Mouse (Mus musculus) limb, embryonic 10.5 days (tissue): ENCODE measurements around the gene Mlec. TPM values are rescaled to one million over a fixed set of nuclear protein-coding genes. Genes with fewer than 3 reads are reported as not detected.

Experiments
- DNase-seq: peaks from one replicate; pipeline ENCODE4 v3.0.0-alpha.2; 2017; ENCODE audit warnings: low spot score
- H3K27ac ChIP-seq: fragments of 300-500 bp; sonication (generic); 2 replicates; pipeline ENCODE4 v1.5.1; 2016; ENCODE audit warnings: mild to moderate bottlenecking
- H3K27me3 ChIP-seq: fragments of 300-500 bp; sonication (generic); 2 replicates; pipeline ENCODE4 v1.6.1; 2016; ENCODE audit warnings: low read depth, mild to moderate bottlenecking; ENCODE audit not compliant: poor library complexity, severe bottlenecking
- H3K36me3 ChIP-seq: fragments of 300-500 bp; sonication (generic); 2 replicates; pipeline ENCODE4 v1.6.1; 2016; ENCODE audit warnings: mild to moderate bottlenecking, moderate library complexity
- H3K4me1 ChIP-seq: fragments of 300-500 bp; sonication (generic); 2 replicates; pipeline ENCODE4 v1.6.1; 2016
- H3K4me3 ChIP-seq: fragments of 300-500 bp; sonication (generic); 2 replicates; pipeline ENCODE4 v1.5.1; 2016; ENCODE audit warnings: mild to moderate bottlenecking, moderate library complexity
- H3K9me3 ChIP-seq: fragments of 300-500 bp; sonication (generic); replicated peaks from 2 replicates; pipeline ENCODE4 v1.6.1; 2016; ENCODE audit warnings: mild to moderate bottlenecking
- WGBS: fragments of 180-500 bp; shearing (Covaris S2); methylation state at CpG from one replicate; pipeline ENCODE4 v1.1.7; 2016; 5-methylcytosine and 5-hydroxymethylcytosine counted together
- polyA plus RNA-seq: library from polyadenylated mRNA; unstranded; fragments of >200 nt; fragmentation: Nextera tagmentation; extraction: Ambion mirVana; gene quantifications from 2 replicates; pipeline ENCODE4 v1.2.1, GENCODE M21; 2016

Mlec gene
- 92.0 and 94.3 TPM in 2 replicates for polyA plus RNA-seq

DNA sequence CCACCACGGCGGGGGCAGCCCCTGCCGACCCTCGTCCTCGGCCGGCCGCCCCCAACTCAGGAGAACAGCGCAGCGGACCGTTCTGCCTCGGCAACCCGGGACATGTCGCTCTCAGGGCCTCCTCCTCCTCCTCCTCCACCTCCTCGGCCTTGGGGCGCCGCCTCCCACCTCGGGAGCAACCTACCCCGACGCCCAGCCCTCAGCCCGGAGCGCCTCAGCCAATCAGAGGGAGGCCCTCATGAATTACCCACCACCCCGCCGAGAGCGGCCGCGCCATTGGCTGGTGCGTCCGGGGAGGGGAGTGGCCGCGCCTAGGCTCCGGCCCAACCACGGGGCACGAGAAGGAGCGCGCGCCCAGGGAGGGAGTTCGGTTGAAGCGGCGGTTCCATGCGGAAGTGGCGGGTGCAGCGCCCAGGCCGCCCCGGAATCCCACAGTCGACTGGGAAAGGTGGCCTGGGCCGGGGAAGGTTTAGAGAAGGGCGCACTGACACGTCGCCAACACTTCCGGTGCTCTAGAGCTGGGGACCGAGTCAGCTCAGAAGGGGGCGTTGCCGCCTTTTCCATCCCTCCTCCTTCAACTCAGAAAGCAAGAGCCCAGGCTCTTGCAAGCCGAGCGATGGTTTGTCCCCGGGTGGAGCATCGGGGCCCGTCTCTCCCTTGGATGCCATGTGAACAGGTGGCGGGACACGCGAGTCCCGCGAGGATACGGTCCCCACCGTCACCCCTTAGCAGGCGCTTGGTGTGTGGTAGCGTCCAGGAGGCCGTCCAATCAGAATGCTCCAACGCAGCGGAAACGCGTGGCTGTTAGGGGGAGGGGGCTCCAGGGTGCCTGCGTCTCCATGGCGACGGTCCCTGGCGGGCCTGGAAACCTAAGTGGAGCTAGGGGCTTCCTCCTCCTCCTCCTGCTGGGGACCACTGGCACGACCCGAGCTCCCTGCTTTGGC is at the start of gene Mlec:
Gene Mlec (minus strand): TSS at position 140 of the 944 bp plus-strand sequence.
- peak within 1 kb of the TSS; percentile 98 for H3K27ac ChIP-seq
- no peaks in the 10 kb centered on the region for H3K9me3 ChIP-seq
- peak; percentile 99 for DNase-seq
- H3K27me3 ChIP-seq, result no peaks in the 10 kb centered on the region
- WGBS, result under 1% methylated on average over 78 of the region's 78 CpGs
- peak within 1 kb of the TSS; percentile 83 for H3K4me3 ChIP-seq
- peaks cover 64% of the 10 kb centered on the region for H3K4me1 ChIP-seq
- peaks cover 22% of the 10 kb centered on the region for H3K36me3 ChIP-seq

DNA sequence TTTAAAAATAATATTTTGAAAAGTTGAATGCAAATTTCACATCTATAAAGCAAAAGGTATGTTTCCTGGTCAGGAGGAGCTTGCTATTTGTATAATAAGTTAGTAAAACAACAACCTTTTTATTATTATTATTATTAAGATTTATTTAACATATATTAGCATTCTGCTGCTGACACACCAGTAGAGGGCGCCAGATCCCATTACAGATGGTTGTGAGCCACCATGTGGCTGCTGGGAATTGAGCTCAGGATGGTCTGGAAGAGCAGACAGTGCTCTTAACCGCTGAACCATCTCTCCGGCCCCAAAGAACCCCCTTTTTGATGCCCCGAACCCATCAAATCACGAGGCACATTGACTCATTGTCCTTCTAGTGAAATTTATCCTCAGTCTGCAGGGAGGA is 49.3 kb upstream of the Mlec start:
- Histone ChIP-seq H3K4me3 (no peak overlapping the region), H3K36me3 (no peaks in the 10 kb centered on the region), H3K27me3 (peaks cover 26% of the 10 kb centered on the region), H3K27ac (no peak overlapping the region), H3K4me1 (peaks cover 24% of the 10 kb centered on the region), H3K9me3 (no peaks in the 10 kb centered on the region)
- no peak for DNase-seq
- WGBS, result 61% methylated on average over 5 of the region's 5 CpGs

DNA sequence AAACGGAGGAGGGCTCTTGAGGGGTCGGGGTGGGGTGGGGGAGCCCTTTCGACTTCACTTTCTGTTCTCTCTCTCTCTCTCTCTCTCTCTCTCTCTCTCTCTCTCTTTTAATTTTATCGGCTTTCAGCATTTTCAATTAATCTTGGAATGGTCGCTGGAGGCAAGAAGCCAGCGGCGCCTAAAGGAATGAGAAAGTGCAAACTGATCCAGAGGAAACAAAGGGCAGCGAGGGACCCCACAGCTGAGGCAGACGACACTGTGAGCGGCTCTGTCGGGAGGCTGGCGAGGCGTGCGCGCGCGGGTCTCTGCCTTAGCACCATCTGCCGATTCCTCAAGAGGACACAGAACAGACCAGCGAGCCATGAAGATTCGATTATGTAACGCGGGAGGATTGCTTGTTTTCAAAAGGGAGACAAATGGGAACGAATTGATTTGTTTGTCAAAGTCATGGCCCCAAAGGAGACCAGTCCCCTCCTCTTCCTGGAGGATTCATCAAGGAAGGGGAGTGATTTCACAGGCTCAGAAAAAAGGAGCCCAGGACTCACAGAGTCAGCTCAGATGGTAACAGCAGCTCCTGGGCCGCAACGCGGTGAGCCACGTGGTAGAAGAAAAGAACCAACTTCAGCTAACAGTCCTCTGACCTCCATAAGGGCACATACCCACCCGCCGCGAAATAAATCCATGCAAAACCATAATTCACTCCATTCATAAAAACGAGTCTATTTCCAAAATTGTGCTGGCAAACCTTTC is 46.8 kb upstream of the Mlec start:
- H3K4me1 ChIP-seq, result peaks cover 24% of the 10 kb centered on the region
- peak overlapping the region; percentile 49 for H3K4me3 ChIP-seq
- H3K27ac ChIP-seq, result peak overlapping the region; percentile 85
- WGBS, result 5% methylated on average over 31 of the region's 31 CpGs
- DNase-seq, result peak; percentile 75
- peaks cover 26% of the 10 kb centered on the region for H3K27me3 ChIP-seq
- H3K36me3 ChIP-seq, result no peaks in the 10 kb centered on the region
- no peaks in the 10 kb centered on the region for H3K9me3 ChIP-seq

DNA sequence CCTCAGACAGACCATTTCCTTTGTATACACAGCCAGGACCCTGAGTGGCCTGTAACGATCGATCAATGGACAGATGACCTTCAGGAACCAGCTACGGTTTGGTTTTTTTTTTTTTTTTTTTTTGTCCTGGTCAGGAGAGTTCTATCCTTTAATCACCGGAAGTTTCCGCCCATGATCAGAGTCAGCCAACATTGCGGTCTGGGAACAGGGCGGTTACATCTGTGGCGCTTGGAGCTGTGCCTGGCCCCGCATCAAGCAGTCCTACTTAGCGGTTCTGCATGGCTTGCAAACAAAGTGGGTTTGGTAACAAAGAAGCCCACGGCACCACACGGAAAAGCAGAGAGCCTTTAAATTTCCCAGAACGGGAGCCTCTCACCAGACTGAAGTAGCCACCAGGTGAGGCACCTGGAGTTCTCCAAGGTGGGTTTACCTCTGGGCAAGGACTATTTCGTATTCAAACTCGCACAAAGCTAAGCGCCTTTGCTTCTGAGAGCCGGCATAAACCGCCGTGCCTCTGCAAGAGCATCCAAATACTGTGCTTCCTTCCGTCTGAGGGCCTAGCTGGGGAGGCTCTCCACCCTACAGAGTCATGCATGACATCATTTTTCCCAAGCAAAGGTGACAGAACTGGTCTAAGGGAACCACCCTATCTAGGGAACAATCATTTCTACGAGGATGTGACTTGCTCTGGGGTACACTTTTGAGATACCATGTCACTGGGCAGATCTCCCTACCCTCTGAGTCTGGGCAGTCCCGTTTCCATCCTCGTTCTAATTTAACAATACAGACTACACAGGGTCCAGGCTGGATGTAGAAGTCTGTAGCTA is 46.0 kb upstream of the Mlec start:
- Histone ChIP-seq H3K4me1 (peaks cover 24% of the 10 kb centered on the region), H3K36me3 (no peaks in the 10 kb centered on the region), H3K27ac (peak overlapping the region; percentile 85), H3K9me3 (no peaks in the 10 kb centered on the region), H3K27me3 (peaks cover 26% of the 10 kb centered on the region), H3K4me3 (peak overlapping the region; percentile 49)
- WGBS, result 17% methylated on average over 23 of the region's 23 CpGs
- peak; percentile 50 for DNase-seq

DNA sequence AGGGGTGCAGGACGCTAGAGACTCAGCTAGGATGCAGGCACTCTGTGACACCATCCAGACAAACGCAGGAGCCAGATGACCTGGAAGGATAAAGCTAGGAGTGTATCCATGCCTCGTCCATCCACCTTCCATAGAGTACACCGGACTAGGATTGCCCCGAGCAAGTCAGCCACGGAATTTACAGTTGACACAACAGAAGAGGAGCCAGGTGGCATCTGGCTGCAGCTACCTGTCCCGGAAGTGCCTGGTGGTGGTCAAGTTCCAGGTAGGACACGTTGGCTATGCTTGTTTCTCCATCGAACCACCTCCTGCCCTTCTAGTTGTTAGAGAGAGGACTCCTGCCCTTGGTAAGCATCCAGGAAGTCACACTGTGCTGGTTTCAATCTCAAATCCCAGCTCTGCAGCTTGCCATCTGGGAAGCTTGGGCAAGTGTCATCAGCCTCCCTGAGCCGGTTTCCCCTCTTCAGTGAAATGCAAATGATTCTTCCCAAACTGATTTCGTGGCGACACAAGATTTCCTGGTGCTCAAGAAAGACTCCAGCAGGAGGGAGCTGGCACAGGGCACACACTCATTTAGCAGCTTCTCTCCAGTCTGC is 36.7 kb upstream of the Mlec start:
- no peaks in the 10 kb centered on the region for H3K36me3 ChIP-seq
- peak overlapping the region; percentile 75; the same call in 1 of the 2 replicates for H3K27ac ChIP-seq
- peaks cover 66% of the 10 kb centered on the region for H3K27me3 ChIP-seq
- peak overlapping the region; percentile 80 for H3K4me3 ChIP-seq
- WGBS, result 5% methylated on average over 12 of the region's 12 CpGs
- no peak for DNase-seq
- peaks cover 53% of the 10 kb centered on the region for H3K4me1 ChIP-seq
- no peaks in the 10 kb centered on the region for H3K9me3 ChIP-seq

DNA sequence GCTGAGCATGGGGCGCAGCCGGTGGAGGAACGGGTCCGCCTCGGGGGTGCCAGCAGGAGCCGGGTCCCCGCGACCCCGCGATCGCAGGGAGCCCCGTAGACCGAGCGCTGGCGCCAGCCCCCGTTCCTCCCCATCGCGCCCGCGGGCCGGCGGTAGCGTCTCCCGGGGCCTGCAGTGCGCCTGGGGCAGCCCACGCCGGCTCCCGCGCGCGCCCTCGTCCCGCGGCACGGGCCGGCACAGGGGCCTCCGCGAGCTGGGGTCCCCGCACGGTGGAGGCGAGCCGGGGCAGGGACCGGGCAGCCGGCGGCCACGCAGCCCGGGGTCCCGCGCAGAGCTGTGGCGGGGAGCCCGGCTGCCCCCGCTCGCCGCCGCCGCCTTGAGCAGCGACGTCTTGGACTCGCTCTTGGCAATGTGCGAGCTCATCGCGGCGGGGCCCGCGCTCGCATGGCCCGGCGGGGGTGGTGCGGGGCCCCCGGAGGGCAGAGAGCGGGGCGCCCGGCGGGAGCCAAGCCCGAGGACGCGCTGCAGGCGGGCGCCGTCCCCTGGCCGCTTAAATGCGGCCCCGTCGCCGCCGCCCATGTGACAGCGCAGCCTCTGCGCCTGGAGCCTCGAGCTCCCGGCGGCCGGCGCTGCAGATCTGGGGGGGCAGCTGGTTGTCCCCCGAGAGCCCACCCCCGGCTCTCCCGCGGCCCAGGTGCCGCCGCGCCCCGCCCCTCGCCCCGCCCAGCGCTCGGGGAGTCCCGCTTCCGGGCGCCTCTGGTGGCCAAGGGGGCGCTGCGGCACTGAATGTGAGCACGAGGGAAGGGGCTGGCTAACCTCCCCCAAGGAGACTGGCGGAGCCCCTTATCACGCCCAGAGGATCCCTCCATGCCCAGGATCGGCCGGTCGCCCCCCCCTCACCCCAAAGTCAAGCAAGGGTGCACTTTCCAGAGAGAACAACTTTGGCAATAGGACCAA is 36.0 kb upstream of the Mlec start, which contains the start of gene Cabp1:
Gene Cabp1 (minus strand): TSS at position 713 of the 957 bp plus-strand sequence.
- peaks cover 69% of the 10 kb centered on the region for H3K27me3 ChIP-seq

DNA sequence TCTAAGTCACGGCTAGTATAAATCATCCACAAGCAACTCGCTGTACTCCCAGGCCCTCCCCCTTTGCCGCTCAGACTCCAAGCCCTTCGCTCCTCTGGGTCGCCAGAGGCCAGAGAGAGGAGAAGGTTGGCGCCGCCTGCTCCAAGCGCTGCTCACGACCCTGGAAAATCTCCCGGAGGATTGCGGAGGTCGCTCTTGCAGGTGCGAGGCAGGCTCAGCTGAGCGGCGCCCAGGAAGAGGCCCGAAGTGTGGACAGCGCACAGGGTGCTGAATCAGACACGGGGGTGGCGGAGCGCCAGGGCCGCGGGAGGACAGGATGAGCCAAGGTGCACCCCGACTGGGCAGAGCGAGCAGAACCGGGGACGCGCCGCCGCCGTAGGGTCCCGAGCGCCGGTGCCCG is 35.2 kb upstream of the Mlec start:
- Histone ChIP-seq H3K27ac (peak overlapping the region; percentile 75), H3K4me1 (peaks cover 55% of the 10 kb centered on the region), H3K9me3 (no peaks in the 10 kb centered on the region), H3K27me3 (peaks cover 69% of the 10 kb centered on the region), H3K4me3 (peak overlapping the region; percentile 80), H3K36me3 (no peaks in the 10 kb centered on the region)
- WGBS, result under 1% methylated on average over 34 of the region's 34 CpGs
- peak; percentile 64 for DNase-seq

More for the DNA sequence above, 36.0 kb upstream of the Mlec start, which contains the start of gene Cabp1:
- H3K36me3 ChIP-seq, result no peaks in the 10 kb centered on the region
- H3K4me3 ChIP-seq, result peak within 1 kb of the TSS; percentile 80
- H3K27ac ChIP-seq, result peak within 1 kb of the TSS; percentile 75
- H3K9me3 ChIP-seq, result no peaks in the 10 kb centered on the region
- DNase-seq, result peak; percentile 84
- H3K4me1 ChIP-seq, result peaks cover 55% of the 10 kb centered on the region
- under 1% methylated on average over 99 of the region's 116 CpGs for WGBS

DNA sequence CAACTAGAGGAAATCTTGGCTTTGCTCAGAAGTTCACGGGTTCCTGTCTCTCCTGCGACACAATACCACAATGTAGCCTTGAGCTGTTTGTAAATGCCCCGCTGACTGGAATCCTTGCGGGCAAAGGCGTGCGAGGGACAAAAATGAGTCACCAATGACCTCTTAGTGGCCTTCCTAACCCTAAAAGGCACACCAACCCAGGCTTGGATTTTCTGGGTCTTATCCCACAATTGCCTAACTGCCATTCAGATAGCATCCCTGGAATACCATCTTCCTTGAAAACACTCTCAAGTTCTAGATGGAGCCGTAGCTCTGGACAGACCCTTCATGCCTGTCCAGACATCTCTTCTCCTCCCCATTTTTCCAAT is 34.8 kb upstream of the Mlec start:
- WGBS, result 12% methylated on average over 7 of the region's 7 CpGs
- no peak for DNase-seq
- no peaks in the 10 kb centered on the region for H3K9me3 ChIP-seq
- H3K36me3 ChIP-seq, result no peaks in the 10 kb centered on the region
- H3K27me3 ChIP-seq, result peaks cover 69% of the 10 kb centered on the region
- H3K4me1 ChIP-seq, result peaks cover 57% of the 10 kb centered on the region
- H3K4me3 ChIP-seq, result peak overlapping the region; percentile 80
- no peak overlapping the region for H3K27ac ChIP-seq

DNA sequence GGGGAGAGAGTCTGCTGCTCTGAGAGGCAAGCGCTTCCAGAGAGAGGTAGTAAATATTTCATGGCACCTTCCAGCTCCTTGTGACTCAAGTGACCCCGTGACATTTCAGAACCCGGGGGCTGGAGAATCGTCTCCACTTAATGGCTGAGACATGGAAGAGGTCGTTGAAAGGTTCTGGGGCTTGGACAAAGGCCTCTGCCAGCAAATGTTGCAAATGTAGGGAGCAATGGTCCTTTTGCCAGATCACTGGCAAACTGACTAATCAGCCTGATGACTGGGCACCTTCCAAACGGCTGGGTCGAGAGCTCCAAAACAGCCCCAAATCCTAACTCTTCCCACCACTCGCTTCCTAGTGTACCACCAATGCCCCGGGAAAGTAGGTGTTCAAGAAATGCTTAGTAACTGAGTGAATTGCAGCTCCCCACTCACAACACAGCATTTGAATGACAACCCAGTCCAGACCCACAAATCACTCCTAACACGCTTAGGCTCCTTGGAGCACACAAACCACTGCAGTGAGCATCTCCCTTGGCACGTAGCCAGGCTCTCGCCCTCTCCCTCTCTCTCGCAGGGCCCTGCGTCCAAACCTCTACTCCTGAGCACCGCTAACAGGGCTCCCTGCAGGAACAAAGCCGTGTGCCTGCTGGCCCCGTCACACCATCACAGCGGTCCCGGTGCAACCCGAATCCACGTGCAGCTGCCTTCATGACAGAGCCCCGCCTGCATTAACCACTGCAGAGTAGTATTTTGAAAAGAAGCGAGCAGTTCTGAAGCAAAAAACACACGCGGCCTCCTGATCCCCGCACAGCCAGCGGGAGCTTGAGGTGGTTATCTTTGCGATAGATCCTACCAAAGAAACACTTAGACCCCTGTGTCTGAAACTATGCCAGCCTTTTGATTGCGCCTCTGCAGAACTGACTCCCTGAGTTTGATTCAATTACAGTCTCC is 34.2 kb upstream of the Mlec start:
- H3K36me3 ChIP-seq, result no peaks in the 10 kb centered on the region
- H3K9me3 ChIP-seq, result no peaks in the 10 kb centered on the region
- peak; percentile 55 for DNase-seq
- H3K4me3 ChIP-seq, result peak overlapping the region; percentile 80
- 7% methylated on average over 29 of the region's 29 CpGs for WGBS
- H3K4me1 ChIP-seq, result peaks cover 64% of the 10 kb centered on the region
- peaks cover 69% of the 10 kb centered on the region for H3K27me3 ChIP-seq
- peak overlapping the region; percentile 28; the same call in 1 of the 2 replicates for H3K27ac ChIP-seq

DNA sequence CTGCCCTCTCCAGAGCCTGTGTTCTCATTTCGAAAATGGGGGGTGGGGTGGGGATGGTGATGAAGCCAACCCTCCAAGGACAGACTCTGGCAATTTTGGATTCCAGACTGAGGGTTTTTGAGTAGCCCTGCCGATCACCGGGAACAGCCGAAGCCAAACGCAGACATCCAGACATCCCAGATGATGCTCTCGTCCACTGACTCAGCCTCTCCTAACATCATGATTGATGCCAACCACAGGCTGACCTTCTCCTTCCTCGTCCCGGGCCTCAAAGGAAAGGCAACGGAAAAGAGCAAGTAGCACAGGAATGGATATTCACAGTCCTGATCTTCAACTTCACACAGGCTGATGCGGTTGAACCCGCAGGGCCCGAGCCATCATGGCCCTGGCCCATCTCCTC is 32.1 kb upstream of the Mlec start:
- no peak for DNase-seq
- 57% methylated on average over 12 of the region's 12 CpGs for WGBS
- Histone ChIP-seq H3K27me3 (peaks cover 73% of the 10 kb centered on the region), H3K27ac (no peak overlapping the region), H3K4me3 (no peak overlapping the region), H3K36me3 (no peaks in the 10 kb centered on the region), H3K4me1 (peaks cover 84% of the 10 kb centered on the region), H3K9me3 (no peaks in the 10 kb centered on the region)
